Mouse (Mus musculus) layer of hippocampus, adult 9-10 months (tissue): Measurements from ENCODE around the gene Cog1.
"Not testable (repeated sequence)": the region's sequence is repeated elsewhere in the genome, so short reads cannot be mapped to it uniquely, and the experiment has no call there.

Source experiments
- DNase-seq: peaks from one replicate; pipeline ENCODE4 v3.0.0; 2022; ENCODE audit warnings: low spot score

Gene Cog1

GRCm38 (mm10) chr11:113632303-113632702, 16.7 kb upstream of the Cog1 start:
- DNase-seq, result no peak

- no peak for DNase-seq
Observed at GRCm38 (mm10) chr11:113633398-113633797, 15.6 kb upstream of the Cog1 start.

GRCm38 (mm10) chr11:113634699-113635121, 14.3 kb upstream of the Cog1 start:
- DNase-seq, result no peak

- DNase-seq, result no peak
Observed at GRCm38 (mm10) chr11:113638680-113639079, 10.3 kb upstream of the Cog1 start.

GRCm38 (mm10) chr11:113645181-113645580, 3.8 kb upstream of the Cog1 start:
- no peak for DNase-seq

GRCm38 (mm10) chr11:113648152-113648551, 817 bp upstream of the Cog1 start:
- peak; percentile 50 for DNase-seq

- no peak for DNase-seq
Observed at GRCm38 (mm10) chr11:113649353-113650210, 613 bp downstream of the Cog1 start, which contains the start of gene Slc39a11. Slc39a11 (minus strand) TSS chr11:113650079.

- DNase-seq, result no peak
Observed at GRCm38 (mm10) chr11:113651206-113651906, 2.4 kb downstream of the Cog1 start.

- no peak for DNase-seq
Observed at GRCm38 (mm10) chr11:113651907-113652273, 2.9 kb downstream of the Cog1 start.

- no peak for DNase-seq
Observed at GRCm38 (mm10) chr11:113652516-113652915, 3.5 kb downstream of the Cog1 start.

GRCm38 (mm10) chr11:113654105-113654504, 5.1 kb downstream of the Cog1 start:
- no peak for DNase-seq

- no peak for DNase-seq
Observed at GRCm38 (mm10) chr11:113654561-113655270, 5.7 kb downstream of the Cog1 start.

GRCm38 (mm10) chr11:113656511-113656932, 7.6 kb downstream of the Cog1 start:
- DNase-seq, result no peak

GRCm38 (mm10) chr11:113657221-113657620, 8.3 kb downstream of the Cog1 start:
- DNase-seq, result no peak

GRCm38 (mm10) chr11:113658319-113658718, 9.3 kb downstream of the Cog1 start:
- DNase-seq, result no peak

- no peak for DNase-seq
Observed at GRCm38 (mm10) chr11:113658763-113659162, 9.8 kb downstream of the Cog1 start.

GRCm38 (mm10) chr11:113660213-113660612, 11.2 kb downstream of the Cog1 start:
- DNase-seq, result not testable (repeated sequence)

- no peak for DNase-seq
Observed at GRCm38 (mm10) chr11:113660940-113661339, 12.0 kb downstream of the Cog1 start.

GRCm38 (mm10) chr11:113661835-113662351, 12.9 kb downstream of the Cog1 start:
- DNase-seq, result no peak

GRCm38 (mm10) chr11:113664279-113664678, 15.3 kb downstream of the Cog1 start:
- no peak for DNase-seq

- DNase-seq, result no peak
Observed at GRCm38 (mm10) chr11:113666205-113666604, 17.2 kb downstream of the Cog1 start.

- no peak for DNase-seq
Observed at GRCm38 (mm10) chr11:113666648-113667047, 17.7 kb downstream of the Cog1 start.
